Mouse (Mus musculus) ES-Bruce4 (cell line): ENCODE results near the gene Wnk4. TPM values are rescaled to one million over a fixed set of nuclear protein-coding genes. Genes with fewer than 3 reads are reported as not detected.

Experiments
- H3K27ac ChIP-seq: 2 replicates; pipeline ENCODE4 v1.5.1; 2012; ENCODE audit warnings: low read length, inconsistent platforms; ENCODE audit not compliant: insufficient read depth
- H3K27me3 ChIP-seq: 2 replicates; pipeline ENCODE4 v1.6.1; 2012; ENCODE audit warnings: mild to moderate bottlenecking, low read length, inconsistent platforms; ENCODE audit not compliant: control insufficient read depth, poor library complexity, insufficient read depth, severe bottlenecking
- H3K36me3 ChIP-seq: 2 replicates; pipeline ENCODE4 v1.6.1; 2012; ENCODE audit warnings: inconsistent platforms, mild to moderate bottlenecking, low read length, moderate library complexity; ENCODE audit not compliant: control insufficient read depth, poor library complexity, insufficient read depth, severe bottlenecking
- H3K4me1 ChIP-seq: one replicate; pipeline ENCODE4 v1.8.1; 2011; ENCODE audit warnings: low read length; ENCODE audit not compliant: control insufficient read depth, insufficient read depth
- H3K4me3 ChIP-seq: 2 replicates; pipeline ENCODE4 v1.5.1; 2011; ENCODE audit warnings: low read depth, mild to moderate bottlenecking, low read length
- H3K9ac ChIP-seq: 2 replicates; pipeline ENCODE4 v1.6.1; 2012; ENCODE audit warnings: low read depth, mild to moderate bottlenecking, inconsistent platforms; ENCODE audit not compliant: poor library complexity, severe bottlenecking
- H3K9me3 ChIP-seq: replicated peaks from 2 replicates; pipeline ENCODE4 v1.6.1; 2012; ENCODE audit warnings: mild to moderate bottlenecking, low read length, inconsistent platforms; ENCODE audit not compliant: control insufficient read depth, poor library complexity, insufficient read depth, severe bottlenecking
- CTCF ChIP-seq: IDR thresholded peaks from one replicate; pipeline ENCODE4 v1.8.1; 2011; ENCODE audit warnings: low read depth, low read length
- EP300 ChIP-seq: IDR thresholded peaks from 2 replicates; pipeline ENCODE4 v1.6.1; 2011; ENCODE audit warnings: low read depth, low read length; ENCODE audit not compliant: insufficient read depth
- POLR2A ChIP-seq: IDR thresholded peaks from one replicate; pipeline ENCODE4 v1.8.1; 2011; ENCODE audit warnings: low read length; ENCODE audit not compliant: insufficient read depth
- polyA plus RNA-seq: library from polyadenylated mRNA; stranded (reverse); fragments of >200 nt; gene quantifications from 2 replicates; pipeline ENCODE4 v1.2.4, GENCODE M21; 2011; ENCODE audit warnings: low read depth; ENCODE audit not compliant: missing spikeins, insufficient read depth, insufficient read length

The Wnk4 gene
- polyA plus RNA-seq, 1 experiment, result 0.96 TPM

DNA sequence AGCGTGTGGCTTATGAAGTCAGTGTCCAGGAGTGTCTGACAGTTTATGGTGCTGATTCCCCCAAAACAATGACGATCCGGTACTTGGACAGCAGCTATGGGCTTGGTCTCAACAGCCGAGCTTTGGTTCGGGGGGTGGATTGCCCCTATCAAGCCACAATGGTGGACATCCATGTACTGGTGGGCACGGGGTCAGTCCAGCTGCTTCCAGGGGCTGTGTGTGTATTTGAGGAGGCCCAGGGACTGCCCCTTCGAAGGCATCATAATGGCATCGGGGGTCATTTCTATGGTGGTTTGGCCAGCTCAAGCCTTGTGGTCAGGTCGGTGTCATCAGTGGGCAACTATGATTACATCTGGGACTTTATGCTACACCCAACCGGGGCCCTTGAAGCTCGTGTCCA, 65.8 kb downstream of the Wnk4 start:
- H3K9ac ChIP-seq, result no peak overlapping the region
- H3K27ac ChIP-seq, result no peak overlapping the region
- TF ChIP-seq CTCF, result no peak
- no peak for TF ChIP-seq EP300
- no peak for TF ChIP-seq POLR2A

More for the DNA sequence above, 65.8 kb downstream of the Wnk4 start:
- H3K9me3 ChIP-seq, result no peaks in the 10 kb centered on the region
- no peak overlapping the region for H3K4me3 ChIP-seq
- H3K4me1 ChIP-seq, result peaks cover 6% of the 10 kb centered on the region
- no peaks in the 10 kb centered on the region for H3K27me3 ChIP-seq
- H3K36me3 ChIP-seq, result peaks cover 37% of the 10 kb centered on the region

Other genes starting within 250 kb of the Wnk4 start
- gene Naglu, start 190.6 kb upstream of the Wnk4 start, polyA plus RNA-seq, result 7.3 and 7.9 TPM in 2 replicates
- gene Hsd17b1, start 182.2 kb upstream of the Wnk4 start, polyA plus RNA-seq, result 1.0 TPM in 1 of 2 replicates, not detected in the other
- gene Coasy, start 178.0 kb upstream of the Wnk4 start, polyA plus RNA-seq, result 21.7 and 24.5 TPM in 2 replicates
- 40.5 and 44.8 TPM in 2 replicates for gene Mlx, start 173.3 kb upstream of the Wnk4 start, polyA plus RNA-seq
- gene Psmc3ip, start 165.1 kb upstream of the Wnk4 start, polyA plus RNA-seq, result 35.1 and 35.3 TPM in 2 replicates
- gene Retreg3, start 140.7 kb upstream of the Wnk4 start, polyA plus RNA-seq, result 32.3 and 33.6 TPM in 2 replicates
- 55.3 and 60.5 TPM in 2 replicates for gene Tubg1, start 140.6 kb upstream of the Wnk4 start, polyA plus RNA-seq
- gene Tubg2, start 104.7 kb upstream of the Wnk4 start, polyA plus RNA-seq, result 1.9 and 3.0 TPM in 2 replicates
- 0.15 and 0.37 TPM in 2 replicates for gene Cntnap1, start 90.0 kb upstream of the Wnk4 start, polyA plus RNA-seq
- 2.5 and 4.4 TPM in 2 replicates for gene Plekhh3, start 89.2 kb upstream of the Wnk4 start, polyA plus RNA-seq
- not detected in 2 replicates for gene Ccr10, start 85.1 kb upstream of the Wnk4 start, polyA plus RNA-seq
- 42.8 and 49.9 TPM in 2 replicates for gene Ezh1, start 34.1 kb upstream of the Wnk4 start, polyA plus RNA-seq
- gene Ramp2, start 14.5 kb upstream of the Wnk4 start, polyA plus RNA-seq, result 3.4 and 4.9 TPM in 2 replicates
- 135 and 143 TPM in 2 replicates for gene Vps25, start 6.9 kb upstream of the Wnk4 start, polyA plus RNA-seq
- gene Cntd1, start 18.4 kb downstream of the Wnk4 start, polyA plus RNA-seq, result 14.6 and 14.9 TPM in 2 replicates
- gene Coa3, start 18.5 kb downstream of the Wnk4 start, polyA plus RNA-seq, result 44.8 and 53.0 TPM in 2 replicates
- gene Becn1, start 41.7 kb downstream of the Wnk4 start, polyA plus RNA-seq, result 48.2 and 53.0 TPM in 2 replicates
- gene Psme3, start 55.6 kb downstream of the Wnk4 start, polyA plus RNA-seq, result 161 and 168 TPM in 2 replicates
- 3.5 and 5.8 TPM in 2 replicates for gene Aoc2, start 64.5 kb downstream of the Wnk4 start, polyA plus RNA-seq
- 0.84 and 0.94 TPM in 2 replicates for gene Aoc3, start 70.0 kb downstream of the Wnk4 start, polyA plus RNA-seq
- gene G6pc, start 107.0 kb downstream of the Wnk4 start, polyA plus RNA-seq, result not detected in 2 replicates
- gene Aarsd1, start 157.0 kb downstream of the Wnk4 start, polyA plus RNA-seq, result 45.2 and 45.4 TPM in 2 replicates
- 8.8 and 9.4 TPM in 2 replicates for gene Gm27029, start 164.2 kb downstream of the Wnk4 start, polyA plus RNA-seq
- gene Rundc1, start 164.5 kb downstream of the Wnk4 start, polyA plus RNA-seq, result 5.4 and 5.8 TPM in 2 replicates
- not detected in 2 replicates for gene Ptges3l, start 164.8 kb downstream of the Wnk4 start, polyA plus RNA-seq
- gene Rpl27, start 181.7 kb downstream of the Wnk4 start, polyA plus RNA-seq, result 1,188 and 1,249 TPM in 2 replicates
- gene Ifi35, start 187.8 kb downstream of the Wnk4 start, polyA plus RNA-seq, result 6.7 and 9.0 TPM in 2 replicates
- gene Rnd2, start 204.4 kb downstream of the Wnk4 start, polyA plus RNA-seq, result 11.2 and 11.4 TPM in 2 replicates
- gene Vat1, start 205.7 kb downstream of the Wnk4 start, polyA plus RNA-seq, result 91.2 and 101 TPM in 2 replicates